ENCODE assay signal across 20 mouse cellular contexts in the genomic region with DNA sequence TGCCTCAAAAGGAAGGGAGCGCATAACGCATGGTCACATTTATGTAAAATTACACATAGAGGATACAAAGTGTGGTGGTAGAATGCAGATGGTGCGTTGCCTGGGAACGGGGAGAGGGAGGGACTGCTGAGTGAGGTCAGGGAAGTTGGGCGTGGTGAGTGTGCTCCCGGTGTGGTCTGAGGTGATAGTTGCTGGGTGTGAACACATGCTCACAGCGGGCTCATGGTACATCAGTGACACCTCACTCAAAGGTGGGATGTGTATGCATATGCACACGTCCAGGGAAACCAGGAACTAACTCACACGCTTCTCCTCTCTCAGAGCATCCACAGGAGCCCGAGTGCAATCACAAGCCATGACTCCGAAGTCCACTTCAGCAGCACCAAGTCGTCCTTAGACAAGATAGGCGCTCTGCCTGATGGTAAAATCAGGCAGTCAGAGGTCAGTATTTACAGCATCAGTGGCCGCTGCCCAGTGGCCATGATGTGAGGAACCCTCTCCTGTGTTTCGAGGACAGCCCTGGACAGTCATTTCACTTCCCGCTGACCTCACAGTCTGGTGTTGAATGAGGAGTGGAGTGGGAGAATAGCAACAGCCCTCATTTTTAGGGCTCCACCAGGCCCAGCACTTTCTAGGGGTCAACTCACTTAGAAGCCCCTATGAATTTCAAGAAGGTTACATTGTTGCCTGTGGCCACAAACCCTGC. TPM values are rescaled to one million over a fixed set of nuclear protein-coding genes. Genes with fewer than 3 reads are reported as not detected.
DNase-seq lines count a peak whose midpoint lies in the region; ATAC-seq and TF ChIP-seq lines count a peak whose summit lies in the region.
"Had no signal": no experiment of that assay in that cellular context is flagged by ENCODE, and none has a peak within 500 bp of the region (broad histone marks: within the 10 kb centered on the region; RNA-seq: fewer than 3 reads in every experiment).

No protein-coding gene starts in this region.

- H3K27ac ChIP-seq in intestine, embryonic 14.5 days (ENCODE audit: low read depth), result no peak overlapping the region
- no peak overlapping the region for H3K27ac ChIP-seq in intestine, postnatal 0 days (ENCODE audit: low read depth, low read length)
- peak overlapping the region; percentile 91 for H3K27ac ChIP-seq in liver, embryonic 15.5 days (replicated peaks)
- H3K27ac ChIP-seq in hindbrain, embryonic 12.5 days, result no peak overlapping the region
- H3K27ac ChIP-seq in limb, embryonic 10.5 days, result no peak overlapping the region
- H3K27ac ChIP-seq: hindbrain, postnatal 0 days; midbrain, embryonic 10.5 days had no signal

- TF ChIP-seq CTCF in intestine, postnatal 0 days (IDR thresholded peaks at IDR 0.05; ENCODE audit: low read depth), result no peak

- WGBS in intestine, embryonic 14.5 days, result 65% methylated on average over 16 of the region's 16 CpGs
- 50% methylated on average over 16 of the region's 16 CpGs for WGBS in intestine, postnatal 0 days
- WGBS in liver, embryonic 15.5 days (ENCODE audit: insufficient replicate concordance), result 52% methylated on average over 16 of the region's 16 CpGs
- 78% methylated on average over 16 of the region's 16 CpGs for WGBS in hindbrain, embryonic 12.5 days
- 74% methylated on average over 16 of the region's 16 CpGs for WGBS in limb, embryonic 10.5 days

- H3K9me3 ChIP-seq in intestine, embryonic 14.5 days (ENCODE audit: control insufficient read depth, low read length), result no peaks in the 10 kb centered on the region
- H3K9me3 ChIP-seq in intestine, postnatal 0 days (ENCODE audit: control insufficient read depth), result no peaks in the 10 kb centered on the region
- H3K9me3 ChIP-seq in erythroblast, embryonic 14.5 days (ENCODE audit: control insufficient read depth, low read length), result peaks cover 3% of the 10 kb centered on the region
- no peaks in the 10 kb centered on the region for H3K9me3 ChIP-seq in liver, embryonic 15.5 days (replicated peaks)
- H3K9me3 ChIP-seq in hindbrain, embryonic 12.5 days (replicated peaks), result no peaks in the 10 kb centered on the region
- no peaks in the 10 kb centered on the region for H3K9me3 ChIP-seq in limb, embryonic 10.5 days (replicated peaks)
- H3K9me3 ChIP-seq: midbrain, embryonic 10.5 days had no signal

- H3K4me2 ChIP-seq in intestine, embryonic 14.5 days (ENCODE audit: low read length), result no peak overlapping the region
- no peak overlapping the region for H3K4me2 ChIP-seq in intestine, postnatal 0 days (replicated peaks; ENCODE audit: low read depth)
- H3K4me2 ChIP-seq in liver, embryonic 15.5 days, result peak overlapping the region; percentile 63
- H3K4me2 ChIP-seq in hindbrain, embryonic 12.5 days (replicated peaks), result no peak overlapping the region
- H3K4me2 ChIP-seq: lung, embryonic 14.5 days had no signal

- H3K36me3 ChIP-seq in intestine, embryonic 14.5 days (ENCODE audit: control insufficient read depth, insufficient read depth, low read length), result no peaks in the 10 kb centered on the region
- H3K36me3 ChIP-seq in intestine, postnatal 0 days (ENCODE audit: control insufficient read depth, insufficient read depth), result no peaks in the 10 kb centered on the region
- H3K36me3 ChIP-seq in erythroblast, embryonic 14.5 days (ENCODE audit: control insufficient read depth), result no peaks in the 10 kb centered on the region; the same call in 1 of the 2 replicates
- H3K36me3 ChIP-seq in liver, embryonic 15.5 days (replicated peaks), result no peaks in the 10 kb centered on the region
- H3K36me3 ChIP-seq in hindbrain, embryonic 12.5 days, result no peaks in the 10 kb centered on the region
- no peaks in the 10 kb centered on the region for H3K36me3 ChIP-seq in limb, embryonic 10.5 days
- H3K36me3 ChIP-seq: midbrain, embryonic 10.5 days had no signal

- H3K27me3 ChIP-seq in intestine, embryonic 14.5 days (replicated peaks; ENCODE audit: control insufficient read depth, insufficient read depth, low read length), result no peaks in the 10 kb centered on the region
- no peaks in the 10 kb centered on the region for H3K27me3 ChIP-seq in intestine, postnatal 0 days (replicated peaks; ENCODE audit: control insufficient read depth, insufficient read depth, low read length)
- H3K27me3 ChIP-seq in erythroblast, embryonic 14.5 days (ENCODE audit: control insufficient read depth), result no peaks in the 10 kb centered on the region
- no peaks in the 10 kb centered on the region; the same call in 1 of the 2 replicates for H3K27me3 ChIP-seq in liver, embryonic 15.5 days
- no peaks in the 10 kb centered on the region for H3K27me3 ChIP-seq in hindbrain, embryonic 12.5 days
- H3K27me3 ChIP-seq in limb, embryonic 10.5 days (ENCODE audit: low read depth, poor library complexity, severe bottlenecking), result no peaks in the 10 kb centered on the region

- H3K4me1 ChIP-seq in intestine, embryonic 14.5 days (replicated peaks; ENCODE audit: control insufficient read depth, insufficient read depth, low read length), result no peaks in the 10 kb centered on the region
- H3K4me1 ChIP-seq in intestine, postnatal 0 days (replicated peaks; ENCODE audit: control insufficient read depth, insufficient read depth, low read length), result no peaks in the 10 kb centered on the region
- peaks cover 77% of the 10 kb centered on the region for H3K4me1 ChIP-seq in erythroblast, embryonic 14.5 days (ENCODE audit: control insufficient read depth)
- peaks cover 57% of the 10 kb centered on the region for H3K4me1 ChIP-seq in liver, embryonic 15.5 days (replicated peaks)
- H3K4me1 ChIP-seq in hindbrain, embryonic 12.5 days, result peaks cover 9% of the 10 kb centered on the region
- peaks cover 10% of the 10 kb centered on the region for H3K4me1 ChIP-seq in limb, embryonic 10.5 days

- no peak for ATAC-seq in intestine, embryonic 14.5 days (replicated peaks; ENCODE audit: low FRiP score, low TSS enrichment, low read depth)
- no peak for ATAC-seq in intestine, postnatal 0 days
- ATAC-seq in liver, embryonic 15.5 days (ENCODE audit: insufficient read depth), result peak; percentile 91
- no peak for ATAC-seq in hindbrain, embryonic 12.5 days (ENCODE audit: low FRiP score)
- ATAC-seq: forebrain, postnatal 0 days; hindbrain, postnatal 0 days had no signal

- peak; percentile 47 for DNase-seq in intestine, embryonic 14.5 days (ENCODE audit: low spot score)
- DNase-seq in spleen, postnatal 36 days (ENCODE audit: low spot score in 2 of 2), result peak; percentile 44 to 73
- DNase-seq in left cerebral cortex, adult 18-20 months (ENCODE audit: low spot score in 2 of 2), result no peak
- no peak for DNase-seq in limb, embryonic 10.5 days (ENCODE audit: low spot score)
- DNase-seq: B cell, adult 2 months; cerebellum, adult 8-10 months; forebrain, postnatal 0 days; kidney, postnatal 10 days; lung, embryonic 14.5 days; right cerebral cortex, postnatal 14 days had no signal

- H3K9ac ChIP-seq in intestine, embryonic 14.5 days (ENCODE audit: low read length), result no peak overlapping the region
- no peak overlapping the region for H3K9ac ChIP-seq in intestine, postnatal 0 days (ENCODE audit: low read depth, low read length)
- no peak overlapping the region for H3K9ac ChIP-seq in liver, embryonic 15.5 days
- no peak overlapping the region for H3K9ac ChIP-seq in hindbrain, embryonic 12.5 days
- H3K9ac ChIP-seq: forebrain, postnatal 0 days; lung, embryonic 14.5 days had no signal

- H3K4me3 ChIP-seq in intestine, embryonic 14.5 days (ENCODE audit: low read depth, low read length), result no peak overlapping the region
- no peak overlapping the region for H3K4me3 ChIP-seq in intestine, postnatal 0 days (ENCODE audit: low read depth, low read length)
- peak overlapping the region; percentile 33 for H3K4me3 ChIP-seq in erythroblast, embryonic 14.5 days (replicated peaks)
- H3K4me3 ChIP-seq in liver, embryonic 15.5 days (replicated peaks), result peak overlapping the region; percentile 10; the same call in 1 of the 2 replicates
- no peak overlapping the region for H3K4me3 ChIP-seq in hindbrain, embryonic 12.5 days
- H3K4me3 ChIP-seq in limb, embryonic 10.5 days, result no peak overlapping the region
- H3K4me3 ChIP-seq: midbrain, embryonic 10.5 days; myocyte had no signal

RNA-seq across cellular contexts. Expression of gene Ccz1, which starts 37.8 kb away (rescaled TPM):
- 73.6 and 82.8 TPM in 2 replicates for polyA plus RNA-seq in intestine, embryonic 14.5 days (2014; fragmentation: Nextera tagmentation; extraction: Ambion mirVana)
- polyA plus RNA-seq in intestine, postnatal 0 days (2015; fragmentation: Nextera tagmentation; extraction: Ambion mirVana), result 58.1 and 59.9 TPM in 2 replicates
- 4.1 and 5.2 TPM in 2 replicates for polyA plus RNA-seq in erythroblast, embryonic 14.5 days (2012)
- 32.9 and 35.7 TPM in 2 replicates for polyA plus RNA-seq in liver, embryonic 15.5 days (2015; fragmentation: Nextera tagmentation; extraction: Ambion mirVana)
- 99.4 and 108 TPM in 2 replicates for polyA plus RNA-seq in hindbrain, embryonic 12.5 days (2016; fragmentation: Nextera tagmentation; extraction: Ambion mirVana)
- 10 to 100 TPM; 37.5 to 42.8 TPM for total RNA-seq in left cerebral cortex, adult 18-20 months (2021)
- 98.8 and 99.4 TPM in 2 replicates for polyA plus RNA-seq in limb, embryonic 10.5 days (2016; fragmentation: Nextera tagmentation; extraction: Ambion mirVana)

RNA-seq across cellular contexts. Expression of gene Rsph10b, which starts 44.0 kb away (rescaled TPM):
- polyA plus RNA-seq in intestine, embryonic 14.5 days (2014; fragmentation: Nextera tagmentation; extraction: Ambion mirVana), result 0.85 and 1.2 TPM in 2 replicates
- polyA plus RNA-seq in intestine, postnatal 0 days (2015; fragmentation: Nextera tagmentation; extraction: Ambion mirVana), result 0.86 and 1.5 TPM in 2 replicates
- polyA plus RNA-seq in erythroblast, embryonic 14.5 days (2012), result 0.05 TPM in 2 replicates
- polyA plus RNA-seq in liver, embryonic 15.5 days (2015; fragmentation: Nextera tagmentation; extraction: Ambion mirVana), result 0.40 and 0.70 TPM in 2 replicates
- 2.4 and 2.6 TPM in 2 replicates for polyA plus RNA-seq in hindbrain, embryonic 12.5 days (2016; fragmentation: Nextera tagmentation; extraction: Ambion mirVana)
- total RNA-seq in left cerebral cortex, adult 18-20 months (2021), result 1 to 10 TPM; 3.7 to 3.9 TPM
- 0.41 and 1.1 TPM in 2 replicates for polyA plus RNA-seq in limb, embryonic 10.5 days (2016; fragmentation: Nextera tagmentation; extraction: Ambion mirVana)
- polyA plus RNA-seq: myocyte had no signal

RNA-seq across cellular contexts. Expression of gene Gm42421, which starts 48.9 kb away (rescaled TPM):
- polyA plus RNA-seq in intestine, embryonic 14.5 days (2014; fragmentation: Nextera tagmentation; extraction: Ambion mirVana), result 0.27 and 0.72 TPM in 2 replicates
- 0.26 TPM in 1 of 2 replicates, not detected in the other for polyA plus RNA-seq in intestine, postnatal 0 days (2015; fragmentation: Nextera tagmentation; extraction: Ambion mirVana)
- polyA plus RNA-seq in erythroblast, embryonic 14.5 days (2012), result not detected in 2 replicates
- 0.20 and 0.33 TPM in 2 replicates for polyA plus RNA-seq in liver, embryonic 15.5 days (2015; fragmentation: Nextera tagmentation; extraction: Ambion mirVana)
- 1.2 and 1.9 TPM in 2 replicates for polyA plus RNA-seq in hindbrain, embryonic 12.5 days (2016; fragmentation: Nextera tagmentation; extraction: Ambion mirVana)
- total RNA-seq in left cerebral cortex, adult 18-20 months (2021), result 1 to 10 TPM; 1.5 to 2.0 TPM
- 0.40 and 0.83 TPM in 2 replicates for polyA plus RNA-seq in limb, embryonic 10.5 days (2016; fragmentation: Nextera tagmentation; extraction: Ambion mirVana)

RNA-seq across cellular contexts. Expression of gene Ocm, which starts 49.6 kb away (rescaled TPM):
- 0.30 TPM in 1 of 2 replicates, not detected in the other for polyA plus RNA-seq in intestine, embryonic 14.5 days (2014; fragmentation: Nextera tagmentation; extraction: Ambion mirVana)
- not detected in 2 replicates for polyA plus RNA-seq in intestine, postnatal 0 days (2015; fragmentation: Nextera tagmentation; extraction: Ambion mirVana)
- polyA plus RNA-seq in erythroblast, embryonic 14.5 days (2012), result not detected in 2 replicates
- not detected in 2 replicates for polyA plus RNA-seq in liver, embryonic 15.5 days (2015; fragmentation: Nextera tagmentation; extraction: Ambion mirVana)
- polyA plus RNA-seq in hindbrain, embryonic 12.5 days (2016; fragmentation: Nextera tagmentation; extraction: Ambion mirVana), result not detected in 2 replicates
- 1 to 10 TPM in 1 of 2 experiments, under 1 TPM in 1; 0.60 to 1.9 TPM for total RNA-seq in left cerebral cortex, adult 18-20 months (2021)
- not detected in 2 replicates for polyA plus RNA-seq in limb, embryonic 10.5 days (2016; fragmentation: Nextera tagmentation; extraction: Ambion mirVana)
- total RNA-seq: forebrain, postnatal 0 days; gastrocnemius, postnatal 36 days; hindbrain, postnatal 0 days had no signal
- polyA plus RNA-seq: forebrain, postnatal 0 days; heart, postnatal 0 days; lung, embryonic 14.5 days; midbrain, embryonic 10.5 days; myocyte; testis, adult 2 months had no signal

Comparison
In these comparisons a context has a peak if more than half of its experiments do, and no peak if none do; other contexts are left out.
1. DNase-seq: peak in intestine, embryonic 14.5 days (single experiment) and spleen, postnatal 36 days (2 of 2); none in left cerebral cortex, adult 18-20 months (0 of 2) and limb, embryonic 10.5 days (single experiment).
2. H3K4me3 ChIP-seq: peak in erythroblast, embryonic 14.5 days (single experiment) and liver, embryonic 15.5 days (single experiment); none in intestine, embryonic 14.5 days (single experiment), intestine, postnatal 0 days (single experiment), hindbrain, embryonic 12.5 days (single experiment) and limb, embryonic 10.5 days (single experiment).